Mouse (Mus musculus) forebrain, embryonic 13.5 days (tissue): ENCODE data around the gene Cby3. TPM values are rescaled to one million over a fixed set of nuclear protein-coding genes. Genes with fewer than 3 reads are reported as not detected.
"Not testable (repeated sequence)": the region's sequence is repeated elsewhere in the genome, so short reads cannot be mapped to it uniquely, and the experiment has no call there.

Source experiments
- ATAC-seq: fragments of 200-750 bp; cut with Nextera tagmentation; 2 replicates; pipeline ENCODE4 v1.8.0; 2017
- H3K27ac ChIP-seq: fragments of 300-500 bp; sonication (generic); 2 replicates; pipeline ENCODE4 v1.5.1; 2015; ENCODE audit warnings: inconsistent platforms, mild to moderate bottlenecking, moderate library complexity
- H3K27me3 ChIP-seq: fragments of 300-500 bp; sonication (generic); 2 replicates; pipeline ENCODE4 v1.6.1; 2015; ENCODE audit warnings: mild to moderate bottlenecking, inconsistent platforms
- H3K36me3 ChIP-seq: fragments of 300-500 bp; sonication (generic); 2 replicates; pipeline ENCODE4 v1.6.1; 2015; ENCODE audit warnings: mild to moderate bottlenecking, inconsistent platforms; ENCODE audit not compliant: poor library complexity, severe bottlenecking
- H3K4me1 ChIP-seq: fragments of 300-500 bp; sonication (generic); 2 replicates; pipeline ENCODE4 v1.6.1; 2015; ENCODE audit warnings: inconsistent platforms
- H3K4me2 ChIP-seq: fragments of 300-500 bp; sonication (generic); 2 replicates; pipeline ENCODE4 v1.6.1; 2015; ENCODE audit warnings: inconsistent platforms, mild to moderate bottlenecking, moderate library complexity
- H3K4me3 ChIP-seq: fragments of 300-500 bp; sonication (generic); 2 replicates; pipeline ENCODE4 v1.5.1; 2015; ENCODE audit warnings: mild to moderate bottlenecking, inconsistent platforms
- H3K9ac ChIP-seq: fragments of 300-500 bp; sonication (generic); 2 replicates; pipeline ENCODE4 v1.6.1; 2015; ENCODE audit warnings: mild to moderate bottlenecking, inconsistent platforms
- H3K9me3 ChIP-seq: fragments of 300-500 bp; sonication (generic); replicated peaks from 2 replicates; pipeline ENCODE4 v1.6.1; 2016; ENCODE audit warnings: inconsistent platforms
- WGBS: fragments of 180-500 bp; shearing (Covaris S2); methylation state at CpG from one replicate; pipeline ENCODE4 v1.1.7; 2015; 5-methylcytosine and 5-hydroxymethylcytosine counted together
- polyA plus RNA-seq: library from polyadenylated mRNA; unstranded; fragments of >200 nt; fragmentation: Nextera tagmentation; extraction: Ambion mirVana; gene quantifications from 2 replicates; pipeline ENCODE4 v1.2.1, GENCODE M21; 2015

Gene Cby3
- 0.25 and 1.1 TPM in 2 replicates for polyA plus RNA-seq

- H3K27ac ChIP-seq, result no peak within 1 kb of the TSS
- H3K4me2 ChIP-seq, result no peak within 1 kb of the TSS
- no peak for ATAC-seq
- H3K4me1 ChIP-seq, result no peaks in the 10 kb centered on the region
- no peaks in the 10 kb centered on the region for H3K9me3 ChIP-seq
- H3K27me3 ChIP-seq, result 0 out of 2 replicates have a peak, but pooled peaks cover 3% of the 10 kb centered on the region
- no peak within 1 kb of the TSS for H3K9ac ChIP-seq
- H3K4me3 ChIP-seq, result no peak within 1 kb of the TSS
- H3K36me3 ChIP-seq, result no peaks in the 10 kb centered on the region
Measured at GRCm38 (mm10) chr11:50354162-50354561, at the start of gene Cby3. Cby3 (plus strand) TSS chr11:50354462.

GRCm38 (mm10) chr11:50312803-50313202 lies 41.5 kb upstream of the Cby3 start:
- Histone ChIP-seq H3K36me3 (peaks cover 34% of the 10 kb centered on the region), H3K4me1 (no peaks in the 10 kb centered on the region), H3K4me3 (no peak overlapping the region), H3K9ac (no peak overlapping the region), H3K9me3 (no peaks in the 10 kb centered on the region), H3K4me2 (no peak overlapping the region), H3K27ac (no peak overlapping the region), H3K27me3 (no peaks in the 10 kb centered on the region)
- WGBS, result 85% methylated on average over 2 of the region's 2 CpGs
- ATAC-seq, result no peak

- H3K36me3 ChIP-seq, H3K4me3 ChIP-seq: not testable (repeated sequence)
- 94% methylated on average over 4 of the region's 4 CpGs for WGBS
Measured at GRCm38 (mm10) chr11:50319343-50319742, 34.9 kb upstream of the Cby3 start.

GRCm38 (mm10) chr11:50321239-50321638 lies 33.0 kb upstream of the Cby3 start:
- no peak for ATAC-seq
- H3K4me3 ChIP-seq, result no peak overlapping the region
- H3K27ac ChIP-seq, result no peak overlapping the region
- no peak overlapping the region for H3K9ac ChIP-seq
- WGBS, result 97% methylated on average over 6 of the region's 6 CpGs
- peaks cover 7% of the 10 kb centered on the region; the same call in 1 of the 2 replicates for H3K36me3 ChIP-seq
- H3K9me3 ChIP-seq, result no peaks in the 10 kb centered on the region
- no peaks in the 10 kb centered on the region for H3K27me3 ChIP-seq
- peaks cover 33% of the 10 kb centered on the region for H3K4me1 ChIP-seq
- H3K4me2 ChIP-seq, result no peak overlapping the region

More at GRCm38 (mm10) chr11:50319343-50319742, 34.9 kb upstream of the Cby3 start:
- H3K27ac ChIP-seq, H3K4me2 ChIP-seq, H3K9me3 ChIP-seq, H3K27me3 ChIP-seq, ATAC-seq, H3K9ac ChIP-seq: not testable (repeated sequence)
- peaks cover 27% of the 10 kb centered on the region for H3K4me1 ChIP-seq

GRCm38 (mm10) chr11:50322345-50322744 lies 31.9 kb upstream of the Cby3 start:
- peaks cover 7% of the 10 kb centered on the region; the same call in 1 of the 2 replicates for H3K36me3 ChIP-seq
- no peaks in the 10 kb centered on the region for H3K27me3 ChIP-seq

GRCm38 (mm10) chr11:50323843-50324242 lies 30.4 kb upstream of the Cby3 start:
- Histone ChIP-seq H3K27ac (no peak overlapping the region), H3K4me3 (peak overlapping the region; percentile 94), H3K4me2 (peak overlapping the region; percentile 84), H3K9ac (peak overlapping the region; percentile 95), H3K36me3 (peaks cover 10% of the 10 kb centered on the region; the same call in 1 of the 2 replicates), H3K4me1 (peaks cover 41% of the 10 kb centered on the region), H3K9me3 (no peaks in the 10 kb centered on the region), H3K27me3 (no peaks in the 10 kb centered on the region)
- no peak for ATAC-seq
- 43% methylated on average over 1 of the region's 1 CpGs for WGBS

More at GRCm38 (mm10) chr11:50322345-50322744, 31.9 kb upstream of the Cby3 start:
- H3K27ac ChIP-seq, result no peak overlapping the region
- H3K4me3 ChIP-seq, result no peak overlapping the region
- no peaks in the 10 kb centered on the region for H3K9me3 ChIP-seq
- no peak overlapping the region for H3K9ac ChIP-seq
- H3K4me1 ChIP-seq, result peaks cover 41% of the 10 kb centered on the region
- no peak overlapping the region for H3K4me2 ChIP-seq
- no peak for ATAC-seq

- WGBS, result 1% methylated on average over 31 of the region's 34 CpGs
- H3K36me3 ChIP-seq, result 0 out of 2 replicates have a peak, but pooled peaks cover 3% of the 10 kb centered on the region
- H3K4me2 ChIP-seq, result peak overlapping the region; percentile 84
- ATAC-seq, result no peak; the same call in 1 of the 2 replicates
- no peaks in the 10 kb centered on the region for H3K27me3 ChIP-seq
- H3K27ac ChIP-seq, result peak overlapping the region; percentile 84
- H3K4me1 ChIP-seq, result peaks cover 41% of the 10 kb centered on the region
- peak overlapping the region; percentile 94 for H3K4me3 ChIP-seq
- H3K9ac ChIP-seq, result peak overlapping the region; percentile 95
- no peaks in the 10 kb centered on the region for H3K9me3 ChIP-seq
Measured at GRCm38 (mm10) chr11:50324751-50325471, 29.4 kb upstream of the Cby3 start.

GRCm38 (mm10) chr11:50325496-50326301 lies 28.6 kb upstream of the Cby3 start, which contains the start of gene Canx:
Canx (minus strand) TSS chr11:50325673.
- 0 out of 2 replicates have a peak, but pooled peaks cover 3% of the 10 kb centered on the region for H3K36me3 ChIP-seq
- H3K27ac ChIP-seq, result peak within 1 kb of the TSS; percentile 91
- peaks cover 41% of the 10 kb centered on the region for H3K4me1 ChIP-seq
- WGBS, result under 1% methylated on average over 64 of the region's 64 CpGs
- no peaks in the 10 kb centered on the region for H3K9me3 ChIP-seq
- peak within 1 kb of the TSS; percentile 84 for H3K4me2 ChIP-seq
- H3K4me3 ChIP-seq, result peak within 1 kb of the TSS; percentile 94
- no peaks in the 10 kb centered on the region for H3K27me3 ChIP-seq
- ATAC-seq, result peak; percentile 99
- H3K9ac ChIP-seq, result peak within 1 kb of the TSS; percentile 95

- no peaks in the 10 kb centered on the region for H3K9me3 ChIP-seq
- 5% methylated on average over 7 of the region's 7 CpGs for WGBS
Measured at GRCm38 (mm10) chr11:50326302-50326966, 27.8 kb upstream of the Cby3 start.

GRCm38 (mm10) chr11:50328075-50328625 lies 26.1 kb upstream of the Cby3 start:
- no peak overlapping the region for H3K27ac ChIP-seq
- no peak overlapping the region for H3K4me3 ChIP-seq
- WGBS, result 93% methylated on average over 3 of the region's 3 CpGs
- H3K27me3 ChIP-seq, result no peaks in the 10 kb centered on the region
- H3K4me1 ChIP-seq, result peaks cover 26% of the 10 kb centered on the region
- ATAC-seq, result no peak
- no peak overlapping the region for H3K4me2 ChIP-seq
- no peaks in the 10 kb centered on the region for H3K9me3 ChIP-seq
- no peak overlapping the region for H3K9ac ChIP-seq
- H3K36me3 ChIP-seq, result 0 out of 2 replicates have a peak, but pooled peaks cover 3% of the 10 kb centered on the region

More at GRCm38 (mm10) chr11:50326302-50326966, 27.8 kb upstream of the Cby3 start:
- Histone ChIP-seq H3K9ac (peak overlapping the region; percentile 84), H3K27ac (peak overlapping the region; percentile 91), H3K36me3 (0 out of 2 replicates have a peak, but pooled peaks cover 3% of the 10 kb centered on the region), H3K4me1 (peaks cover 41% of the 10 kb centered on the region), H3K27me3 (no peaks in the 10 kb centered on the region), H3K4me3 (peak overlapping the region; percentile 94), H3K4me2 (peak overlapping the region; percentile 84)
- no peak for ATAC-seq

GRCm38 (mm10) chr11:50329378-50329777 lies 24.9 kb upstream of the Cby3 start:
- Histone ChIP-seq H3K9ac (no peak overlapping the region), H3K4me2 (no peak overlapping the region), H3K27me3 (no peaks in the 10 kb centered on the region), H3K27ac (no peak overlapping the region), H3K4me3 (no peak overlapping the region), H3K9me3 (no peaks in the 10 kb centered on the region), H3K4me1 (peaks cover 13% of the 10 kb centered on the region), H3K36me3 (0 out of 2 replicates have a peak, but pooled peaks cover 3% of the 10 kb centered on the region)
- no peak for ATAC-seq
- 94% methylated on average over 1 of the region's 1 CpGs for WGBS
